Mouse (Mus musculus) hindbrain, embryonic 12.5 days (tissue): ENCODE results near the gene Rmdn2. TPM values are rescaled to one million over a fixed set of nuclear protein-coding genes. Genes with fewer than 3 reads are reported as not detected.

Source experiments
- ATAC-seq: fragments of 200-750 bp; cut with Nextera tagmentation; 2 replicates; pipeline ENCODE4 v1.8.0; 2017; ENCODE audit warnings: moderate TSS enrichment; ENCODE audit not compliant: low FRiP score
- H3K27ac ChIP-seq: fragments of 300-500 bp; sonication (generic); 2 replicates; pipeline ENCODE4 v1.5.1; 2016; ENCODE audit warnings: mild to moderate bottlenecking
- H3K27me3 ChIP-seq: fragments of 300-500 bp; sonication (generic); 2 replicates; pipeline ENCODE4 v1.6.1; 2016; ENCODE audit warnings: mild to moderate bottlenecking
- H3K36me3 ChIP-seq: fragments of 300-500 bp; sonication (generic); 2 replicates; pipeline ENCODE4 v1.6.1; 2016; ENCODE audit warnings: mild to moderate bottlenecking
- H3K4me1 ChIP-seq: fragments of 300-500 bp; sonication (generic); 2 replicates; pipeline ENCODE4 v1.6.1; 2016
- H3K4me2 ChIP-seq: fragments of 300-500 bp; sonication (generic); replicated peaks from 2 replicates; pipeline ENCODE4 v1.6.1; 2016; ENCODE audit warnings: mild to moderate bottlenecking
- H3K4me3 ChIP-seq: fragments of 300-500 bp; sonication (generic); 2 replicates; pipeline ENCODE4 v1.5.1; 2016; ENCODE audit warnings: mild to moderate bottlenecking
- H3K9ac ChIP-seq: fragments of 300-500 bp; sonication (generic); 2 replicates; pipeline ENCODE4 v1.6.1; 2016; ENCODE audit warnings: mild to moderate bottlenecking, moderate library complexity
- H3K9me3 ChIP-seq: fragments of 300-500 bp; sonication (generic); replicated peaks from 2 replicates; pipeline ENCODE4 v1.6.1; 2016; ENCODE audit warnings: mild to moderate bottlenecking
- whole genome bisulfite sequencing: fragments of 180-500 bp; shearing (Covaris S2); methylation state at CpG from one replicate; pipeline ENCODE4 v1.1.7; 2016; 5-methylcytosine and 5-hydroxymethylcytosine counted together
- polyA plus RNA-seq: library from polyadenylated mRNA; unstranded; fragments of >200 nt; fragmentation: Nextera tagmentation; extraction: Ambion mirVana; gene quantifications from 2 replicates; pipeline ENCODE4 v1.2.1, GENCODE M21; 2016

Gene Rmdn2
- polyA plus RNA-seq, 1 experiment from 2014 or later: 10.5 TPM

DNA sequence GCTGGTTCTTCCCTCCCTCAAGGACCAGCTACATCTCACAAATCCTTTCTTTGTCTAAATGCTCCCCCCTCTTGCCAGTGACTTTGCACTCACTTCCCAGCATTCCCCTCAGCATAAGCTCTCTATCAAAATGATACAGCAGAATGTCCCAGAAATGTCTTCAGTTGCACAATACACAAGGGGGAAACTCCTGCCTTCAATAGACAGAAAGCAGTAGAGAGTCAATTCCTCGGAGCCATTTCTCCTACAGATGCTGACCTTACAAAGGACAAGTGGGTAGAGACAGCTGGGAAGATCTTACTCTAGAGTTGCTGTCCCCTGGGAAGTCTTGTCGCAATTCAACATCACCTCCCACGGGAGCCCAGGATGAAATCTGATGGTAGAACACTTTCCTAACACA is 125.9 kb downstream of the Rmdn2 start:
- H3K9me3 ChIP-seq: no peaks in the 10 kb centered on the region
- no peak overlapping the region for H3K9ac ChIP-seq
- no peak overlapping the region for H3K4me3 ChIP-seq
- 0 out of 2 replicates have a peak, but pooled peaks cover 5% of the 10 kb centered on the region for H3K4me1 ChIP-seq
- 72% methylated on average over 3 of the region's 3 CpGs for WGBS
- 0 out of 2 replicates have a peak, but pooled peaks cover 3% of the 10 kb centered on the region for H3K27me3 ChIP-seq
- H3K27ac ChIP-seq: no peak overlapping the region
- no peaks in the 10 kb centered on the region for H3K36me3 ChIP-seq
- H3K4me2 ChIP-seq: no peak overlapping the region
- ATAC-seq: no peak

- Histone ChIP-seq H3K27ac (no peak overlapping the region), H3K27me3 (no peaks in the 10 kb centered on the region), H3K4me2 (no peak overlapping the region), H3K4me1 (0 out of 2 replicates have a peak, but pooled peaks cover 5% of the 10 kb centered on the region), H3K9ac (no peak overlapping the region), H3K4me3 (no peak overlapping the region), H3K9me3 (no peaks in the 10 kb centered on the region), H3K36me3 (no peaks in the 10 kb centered on the region)
- no peak for ATAC-seq
- 55% methylated on average over 5 of the region's 5 CpGs for WGBS
Measured at GRCm38 (mm10) chr17:79738847-79739498, 127.3 kb downstream of the Rmdn2 start.

- 78% methylated on average over 5 of the region's 5 CpGs for WGBS
- no peak overlapping the region for H3K4me3 ChIP-seq
- H3K36me3 ChIP-seq: no peaks in the 10 kb centered on the region
- no peak overlapping the region for H3K4me2 ChIP-seq
- no peaks in the 10 kb centered on the region for H3K9me3 ChIP-seq
- no peak overlapping the region for H3K9ac ChIP-seq
- no peaks in the 10 kb centered on the region for H3K27me3 ChIP-seq
- H3K27ac ChIP-seq: no peak overlapping the region
- ATAC-seq: no peak
- H3K4me1 ChIP-seq: peaks cover 11% of the 10 kb centered on the region; the same call in 1 of the 2 replicates
Measured at GRCm38 (mm10) chr17:79742635-79743034, 131.0 kb downstream of the Rmdn2 start.

Other genes starting within 250 kb of the Rmdn2 start
- gene Cyp1b1, start 103.2 kb downstream of the Rmdn2 start, polyA plus RNA-seq: 7.6 and 9.1 TPM in 2 replicates